Mouse (Mus musculus): ENCODE results near the gene Zpbp2.

DNA sequence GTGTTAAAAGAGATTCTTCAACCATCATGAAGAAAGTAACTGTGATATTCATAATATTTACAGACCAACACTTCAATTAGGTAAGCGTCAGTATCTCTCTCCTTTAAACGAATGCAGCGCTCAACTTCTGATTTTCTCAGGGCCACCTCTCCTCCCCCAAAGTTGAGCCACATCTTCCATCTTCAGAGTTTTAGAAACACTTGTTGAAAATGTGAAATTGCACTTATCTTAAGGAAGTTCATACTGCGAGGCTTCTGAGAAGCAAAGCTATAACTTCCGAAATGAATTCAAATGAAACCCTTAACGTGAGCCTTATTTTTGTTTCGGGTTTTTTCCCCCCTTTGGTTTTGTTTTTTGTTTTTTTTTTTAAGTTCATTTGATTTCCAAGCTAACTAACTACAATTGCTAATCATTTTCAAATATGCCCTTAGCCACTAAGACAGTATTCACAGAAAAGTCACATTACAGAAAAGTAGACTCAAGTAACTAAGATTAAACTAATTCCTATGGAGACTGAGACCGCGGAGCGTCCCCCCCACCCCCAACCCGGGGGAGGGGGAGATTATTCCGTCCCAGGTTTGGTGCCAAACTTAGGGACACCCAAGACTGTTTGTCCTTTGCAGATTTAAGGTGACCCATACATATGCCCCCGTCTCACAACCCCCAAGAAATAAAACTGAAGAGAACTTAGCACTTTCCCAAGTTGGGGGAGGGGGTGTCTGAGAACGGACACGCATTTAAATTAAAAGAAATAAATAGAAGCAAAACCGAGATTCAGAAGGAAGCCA lies 5.8 kb upstream of the Zpbp2 start:
- TF ChIP-seq MAFK (IDR thresholded peaks at IDR 0.05; ENCODE audit: borderline replicate concordance, low read depth, low read length) (no peak), CTCF (IDR thresholded peaks at IDR 0.05 in 2 of 3, conservative IDR thresholded peaks at IDR 0.05 in 1 of 3; ENCODE audit: control insufficient read depth in 1 of 3, insufficient read depth in 1 of 3, low read depth in 2 of 3, low read length in 3 of 3, poor library complexity in 1 of 3, severe bottlenecking in 1 of 3) (no peak), POLR2AphosphoS5 (IDR thresholded peaks at IDR 0.05; ENCODE audit: borderline replicate concordance, low read depth, low read length) (no peak), MYC (IDR thresholded peaks at IDR 0.05; ENCODE audit: low read depth, low read length) (no peak)
